Mouse (Mus musculus): ENCODE data around the gene Astn2. TPM values are rescaled to one million over a fixed set of nuclear protein-coding genes. Genes with fewer than 3 reads are reported as not detected.

The Astn2 gene
- polyA plus RNA-seq, 1 experiment, result 0.65 TPM

- no peak for DNase-seq
- Histone ChIP-seq H3K4me3 (ENCODE audit: control insufficient read depth, insufficient read depth, low read length) (no peak overlapping the region), H3K4me1 (replicated peaks; ENCODE audit: control insufficient read depth, insufficient read depth, low read length) (no peaks in the 10 kb centered on the region), H3K27me3 (ENCODE audit: control insufficient read depth, insufficient read depth, low read length) (no peaks in the 10 kb centered on the region), H3K27ac (ENCODE audit: control insufficient read depth, insufficient read depth, low read length) (no peak overlapping the region), H3K36me3 (ENCODE audit: control insufficient read depth, insufficient read depth, low read length) (no peaks in the 10 kb centered on the region)
- TF ChIP-seq POLR2A (IDR thresholded peaks at IDR 0.05; ENCODE audit: control insufficient read depth, extremely low read depth, insufficient read depth, low read length, poor library complexity) (no peak), CTCF (IDR thresholded peaks at IDR 0.05; ENCODE audit: borderline replicate concordance, control insufficient read depth, extremely low read depth, insufficient read depth, low read length, poor library complexity) (no peak)
- WGBS, result 83% methylated on average over 4 of the region's 4 CpGs
Observed at GRCm38 (mm10) chr4:65673418-65673933, 730.9 kb downstream of the Astn2 start.

GRCm38 (mm10) chr4:65672294-65672693 is 732.1 kb downstream of the Astn2 start:
- no peak overlapping the region for H3K4me3 ChIP-seq (ENCODE audit: control insufficient read depth, insufficient read depth, low read length)
- 73% methylated on average over 2 of the region's 2 CpGs for WGBS
- no peak for TF ChIP-seq POLR2A (IDR thresholded peaks at IDR 0.05; ENCODE audit: control insufficient read depth, extremely low read depth, insufficient read depth, low read length, poor library complexity)
- no peak for TF ChIP-seq CTCF (IDR thresholded peaks at IDR 0.05; ENCODE audit: borderline replicate concordance, control insufficient read depth, extremely low read depth, insufficient read depth, low read length, poor library complexity)
- no peak overlapping the region for H3K27ac ChIP-seq (ENCODE audit: control insufficient read depth, insufficient read depth, low read length)
- no peaks in the 10 kb centered on the region for H3K4me1 ChIP-seq (replicated peaks; ENCODE audit: control insufficient read depth, insufficient read depth, low read length)
- H3K27me3 ChIP-seq (ENCODE audit: control insufficient read depth, insufficient read depth, low read length), result no peaks in the 10 kb centered on the region
- DNase-seq, result no peak
- H3K36me3 ChIP-seq (ENCODE audit: control insufficient read depth, insufficient read depth, low read length), result no peaks in the 10 kb centered on the region

GRCm38 (mm10) chr4:65671585-65672184 is 732.7 kb downstream of the Astn2 start:
- Histone ChIP-seq H3K36me3 (ENCODE audit: control insufficient read depth, insufficient read depth, low read length) (no peaks in the 10 kb centered on the region), H3K27me3 (ENCODE audit: control insufficient read depth, insufficient read depth, low read length) (no peaks in the 10 kb centered on the region), H3K4me3 (ENCODE audit: control insufficient read depth, insufficient read depth, low read length) (no peak overlapping the region), H3K4me1 (replicated peaks; ENCODE audit: control insufficient read depth, insufficient read depth, low read length) (no peaks in the 10 kb centered on the region), H3K27ac (ENCODE audit: control insufficient read depth, insufficient read depth, low read length) (no peak overlapping the region)
- DNase-seq, result no peak
- no peak for TF ChIP-seq POLR2A (IDR thresholded peaks at IDR 0.05; ENCODE audit: control insufficient read depth, extremely low read depth, insufficient read depth, low read length, poor library complexity)
- no peak for TF ChIP-seq CTCF (IDR thresholded peaks at IDR 0.05; ENCODE audit: borderline replicate concordance, control insufficient read depth, extremely low read depth, insufficient read depth, low read length, poor library complexity)
- 77% methylated on average over 6 of the region's 6 CpGs for WGBS

GRCm38 (mm10) chr4:65667030-65667610 is 737.3 kb downstream of the Astn2 start:
- no peaks in the 10 kb centered on the region for H3K36me3 ChIP-seq (ENCODE audit: control insufficient read depth, insufficient read depth, low read length)
- H3K4me1 ChIP-seq (replicated peaks; ENCODE audit: control insufficient read depth, insufficient read depth, low read length), result no peaks in the 10 kb centered on the region
- DNase-seq, result no peak
- no peak for TF ChIP-seq CTCF (IDR thresholded peaks at IDR 0.05; ENCODE audit: borderline replicate concordance, control insufficient read depth, extremely low read depth, insufficient read depth, low read length, poor library complexity)
- no peak for TF ChIP-seq POLR2A (IDR thresholded peaks at IDR 0.05; ENCODE audit: control insufficient read depth, extremely low read depth, insufficient read depth, low read length, poor library complexity)
- no peak overlapping the region for H3K4me3 ChIP-seq (ENCODE audit: control insufficient read depth, insufficient read depth, low read length)
- H3K27me3 ChIP-seq (ENCODE audit: control insufficient read depth, insufficient read depth, low read length), result no peaks in the 10 kb centered on the region
- no peak overlapping the region for H3K27ac ChIP-seq (ENCODE audit: control insufficient read depth, insufficient read depth, low read length)
- 91% methylated on average over 5 of the region's 5 CpGs for WGBS

GRCm38 (mm10) chr4:65663176-65663575 is 741.2 kb downstream of the Astn2 start:
- no peaks in the 10 kb centered on the region for H3K36me3 ChIP-seq (ENCODE audit: control insufficient read depth, insufficient read depth, low read length)
- no peak overlapping the region for H3K4me3 ChIP-seq (ENCODE audit: control insufficient read depth, insufficient read depth, low read length)
- TF ChIP-seq CTCF (IDR thresholded peaks at IDR 0.05; ENCODE audit: borderline replicate concordance, control insufficient read depth, extremely low read depth, insufficient read depth, low read length, poor library complexity) (no peak), POLR2A (IDR thresholded peaks at IDR 0.05; ENCODE audit: control insufficient read depth, extremely low read depth, insufficient read depth, low read length, poor library complexity) (no peak)
- no peaks in the 10 kb centered on the region for H3K4me1 ChIP-seq (replicated peaks; ENCODE audit: control insufficient read depth, insufficient read depth, low read length)
- 95% methylated on average over 6 of the region's 6 CpGs for WGBS
- no peak overlapping the region for H3K27ac ChIP-seq (ENCODE audit: control insufficient read depth, insufficient read depth, low read length)
- H3K27me3 ChIP-seq (ENCODE audit: control insufficient read depth, insufficient read depth, low read length), result no peaks in the 10 kb centered on the region
- no peak for DNase-seq

- Histone ChIP-seq H3K27me3 (ENCODE audit: control insufficient read depth, insufficient read depth, low read length) (no peaks in the 10 kb centered on the region), H3K27ac (ENCODE audit: control insufficient read depth, insufficient read depth, low read length) (no peak overlapping the region), H3K36me3 (ENCODE audit: control insufficient read depth, insufficient read depth, low read length) (no peaks in the 10 kb centered on the region), H3K4me1 (replicated peaks; ENCODE audit: control insufficient read depth, insufficient read depth, low read length) (no peaks in the 10 kb centered on the region), H3K4me3 (ENCODE audit: control insufficient read depth, insufficient read depth, low read length) (no peak overlapping the region)
- TF ChIP-seq POLR2A (IDR thresholded peaks at IDR 0.05; ENCODE audit: control insufficient read depth, extremely low read depth, insufficient read depth, low read length, poor library complexity) (no peak), CTCF (IDR thresholded peaks at IDR 0.05; ENCODE audit: borderline replicate concordance, control insufficient read depth, extremely low read depth, insufficient read depth, low read length, poor library complexity) (no peak)
- peak; percentile 8 for DNase-seq
- WGBS, result 0% methylated on average over 2 of the region's 2 CpGs
Observed at GRCm38 (mm10) chr4:65654723-65655122, 749.7 kb downstream of the Astn2 start.
